Mouse (Mus musculus) gastrocnemius, adult 2 months (tissue): ENCODE data around the gene Gm266. TPM values are rescaled to one million over a fixed set of nuclear protein-coding genes. Genes with fewer than 3 reads are reported as not detected.

Experiments used
- DNase-seq: peaks from one replicate; pipeline ENCODE4 v3.0.0; 2022
- H3K27ac ChIP-seq: fragments of 200-600 bp; 2 replicates; pipeline ENCODE4 v1.8.1; 2022; ENCODE audit warnings: mild to moderate bottlenecking
- H3K4me3 ChIP-seq: fragments of 200-600 bp; 2 replicates; pipeline ENCODE4 v1.8.1; 2022; ENCODE audit warnings: mild to moderate bottlenecking, moderate library complexity
- CTCF ChIP-seq: fragments of 200-600 bp; IDR thresholded peaks from 2 replicates; pipeline ENCODE4 v1.8.1; 2022; ENCODE audit warnings: antibody characterized with exemption, mild to moderate bottlenecking, moderate library complexity
- intact Hi-C: fragments of 180-260 bp; cut with DNase I; formaldehyde crosslinking; loops from one replicate; pipeline ENCODE4 v1.15.1; 2025
- total RNA-seq, 2 experiments: library from RNA; stranded (reverse); gene quantifications; 2 replicates each; pipeline ENCODE4 v1.2.3; 2021

Gm266 gene
- total RNA-seq, 2 experiments from 2014 or later, result 0.20 to 0.33 TPM

- intact Hi-C loops, result no loop called here
- TF ChIP-seq CTCF, result no peak
- no peak overlapping the region for H3K27ac ChIP-seq
- H3K4me3 ChIP-seq, result no peak overlapping the region
- no peak for DNase-seq
These were observed 9.3 kb upstream of the Gm266 start for GRCm38 (mm10) chr12:111494931-111495330.

GRCm38 (mm10) chr12:111489261-111489865, 3.7 kb upstream of the Gm266 start:
- TF ChIP-seq CTCF, result no peak
- Histone ChIP-seq H3K4me3 (no peak overlapping the region), H3K27ac (no peak overlapping the region)
- no peak for DNase-seq
- intact Hi-C loops, result no loop called here

GRCm38 (mm10) chr12:111486455-111486854, 832 bp upstream of the Gm266 start:
- no peak for DNase-seq
- peak overlapping the region; percentile 71 for H3K4me3 ChIP-seq
- peak overlapping the region; percentile 40; the same call in 1 of the 2 replicates for H3K27ac ChIP-seq
- intact Hi-C loops, result no loop called here
- TF ChIP-seq CTCF, result no peak

- TF ChIP-seq CTCF, result no peak
- Histone ChIP-seq H3K4me3 (peak overlapping the region; percentile 71), H3K27ac (peak overlapping the region; percentile 40)
- peak; percentile 38 for DNase-seq
- intact Hi-C loops, result no loop called here
These were observed 474 bp downstream of the Gm266 start for GRCm38 (mm10) chr12:111485046-111485651.

- H3K27ac ChIP-seq, result no peak overlapping the region
- peak; percentile 75 for TF ChIP-seq CTCF
- no peak overlapping the region for H3K4me3 ChIP-seq
- intact Hi-C loops, result no loop called here
- no peak for DNase-seq
These were observed 5.7 kb downstream of the Gm266 start for GRCm38 (mm10) chr12:111479917-111480316.

- no peak for DNase-seq
- H3K27ac ChIP-seq, result no peak overlapping the region
- intact Hi-C loops, result no loop called here
- H3K4me3 ChIP-seq, result no peak overlapping the region
- no peak for TF ChIP-seq CTCF
These were observed 6.7 kb downstream of the Gm266 start for GRCm38 (mm10) chr12:111478924-111479323.

GRCm38 (mm10) chr12:111474893-111475643, 10.6 kb downstream of the Gm266 start:
- intact Hi-C loops, result no loop called here
- no peak overlapping the region for H3K4me3 ChIP-seq
- TF ChIP-seq CTCF, result peak; percentile 51
- DNase-seq, result peak; percentile 95
- peak overlapping the region; percentile 68 for H3K27ac ChIP-seq

- TF ChIP-seq CTCF, result no peak
- Histone ChIP-seq H3K4me3 (no peak overlapping the region), H3K27ac (no peak overlapping the region)
- DNase-seq, result no peak
- intact Hi-C loops, result no loop called here
These were observed 11.2 kb downstream of the Gm266 start for GRCm38 (mm10) chr12:111474384-111474783.

GRCm38 (mm10) chr12:111472886-111473285, 12.7 kb downstream of the Gm266 start:
- no peak overlapping the region for H3K27ac ChIP-seq
- TF ChIP-seq CTCF, result no peak
- DNase-seq, result no peak
- intact Hi-C loops, result no loop called here
- H3K4me3 ChIP-seq, result no peak overlapping the region

- no peak overlapping the region for H3K27ac ChIP-seq
- DNase-seq, result no peak
- H3K4me3 ChIP-seq, result no peak overlapping the region
- no peak for TF ChIP-seq CTCF
- intact Hi-C loops, result no loop called here
These were observed 13.9 kb downstream of the Gm266 start for GRCm38 (mm10) chr12:111471721-111472120.

GRCm38 (mm10) chr12:111471119-111471518, 14.5 kb downstream of the Gm266 start:
- intact Hi-C loops, result no loop called here
- H3K4me3 ChIP-seq, result no peak overlapping the region
- TF ChIP-seq CTCF, result no peak

GRCm38 (mm10) chr12:111469507-111469906, 16.1 kb downstream of the Gm266 start:
- TF ChIP-seq CTCF, result peak; percentile 88
- intact Hi-C loops, result loop anchor here (2.0 kb wide), 1 partner anchor 43 kb away; no protein-coding TSS in a partner anchor
- peak; percentile 79 for DNase-seq
- Histone ChIP-seq H3K4me3 (no peak overlapping the region), H3K27ac (no peak overlapping the region)

More at GRCm38 (mm10) chr12:111471119-111471518, 14.5 kb downstream of the Gm266 start:
- DNase-seq, result no peak
- H3K27ac ChIP-seq, result no peak overlapping the region

GRCm38 (mm10) chr12:111468206-111468605, 17.4 kb downstream of the Gm266 start:
- no peak for DNase-seq
- intact Hi-C loops, result loop anchor here (2.0 kb wide), 1 partner anchor 41 kb away; no protein-coding TSS in a partner anchor
- no peak overlapping the region for H3K4me3 ChIP-seq
- no peak for TF ChIP-seq CTCF
- H3K27ac ChIP-seq, result no peak overlapping the region
